Mouse (Mus musculus) left cerebral cortex, adult 9 months (tissue): ENCODE measurements around the gene Il17rb.

Experiments
- DNase-seq, 2 experiments: peaks; one replicate each; pipeline ENCODE4 v3.0.0; 2022; ENCODE audit warnings: low spot score in 2 of 2

The Il17rb gene

DNA sequence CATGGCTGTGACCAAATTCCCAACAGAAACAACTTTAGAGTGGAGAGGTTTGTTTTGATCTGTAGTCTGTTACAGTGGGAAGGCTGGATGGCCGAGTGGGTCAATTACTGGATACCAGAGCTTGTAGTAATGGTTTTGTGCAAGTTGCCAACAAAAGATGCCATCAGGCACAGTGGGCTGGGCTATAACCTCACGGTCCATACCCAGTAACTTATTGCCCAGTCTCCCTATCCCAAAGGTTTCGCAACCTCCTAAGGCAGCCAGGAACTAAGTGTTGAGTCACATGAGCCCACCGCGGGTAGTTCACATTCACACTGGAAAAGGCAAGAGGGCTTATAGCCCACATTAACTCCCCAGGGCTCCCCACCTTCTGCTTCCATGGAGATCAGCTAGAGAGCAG lies 8.0 kb upstream of the Il17rb start:
- no peak for DNase-seq

- no peak for DNase-seq
Measured at GRCm38 (mm10) chr14:30015008-30015407, 6.3 kb upstream of the Il17rb start.

DNA sequence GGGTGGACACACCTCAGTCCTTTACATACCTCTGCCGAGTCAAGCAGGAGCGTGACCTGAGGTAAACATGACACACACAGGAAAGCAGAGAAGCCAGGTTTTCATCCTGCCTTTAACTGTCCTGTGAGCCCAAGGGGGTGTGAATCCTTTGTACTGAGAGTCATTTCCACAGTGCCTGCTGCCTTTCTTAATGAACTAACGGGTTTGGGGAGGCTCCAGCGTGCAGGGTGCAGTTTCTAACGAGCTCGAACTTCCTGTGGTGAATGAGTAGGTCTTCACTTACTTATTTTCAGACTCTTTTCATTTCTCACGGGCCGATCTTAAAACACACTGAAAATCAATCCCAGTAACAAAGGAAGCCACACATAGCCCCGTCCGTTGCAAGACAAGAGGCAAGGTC lies 5.8 kb upstream of the Il17rb start:
- DNase-seq: no peak

DNA sequence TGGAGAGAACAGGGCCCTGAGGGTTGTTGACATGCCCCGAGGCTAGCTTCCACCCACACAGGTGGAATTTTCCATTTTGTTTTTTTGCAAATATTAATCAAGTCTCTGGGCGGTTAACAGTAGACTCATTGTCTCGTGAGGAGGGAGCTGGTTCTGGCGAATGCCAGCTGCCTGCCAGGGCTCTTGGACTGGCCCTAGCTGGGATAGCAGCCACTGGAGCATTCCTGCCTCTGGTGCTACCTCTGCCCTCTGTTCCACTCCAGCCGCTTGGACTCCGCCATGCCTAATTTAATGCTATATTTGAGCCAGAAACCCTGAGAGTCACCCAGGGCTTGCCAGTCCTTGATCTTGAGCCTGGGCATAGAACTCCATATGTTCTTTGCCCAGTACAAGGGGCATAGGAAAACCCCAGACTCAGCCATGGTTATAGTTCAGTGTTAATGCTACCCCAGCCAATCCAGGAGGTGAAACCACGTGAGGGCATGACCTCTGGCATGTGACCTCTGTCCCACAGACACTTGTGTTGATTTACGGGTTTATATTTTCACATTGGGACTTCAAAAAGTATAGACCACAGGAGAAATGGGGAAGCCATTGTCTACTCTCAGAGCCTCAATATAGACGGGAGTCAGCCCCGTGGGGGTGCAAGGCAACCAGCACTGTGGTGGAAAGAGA lies 3.3 kb upstream of the Il17rb start:
- no peak for DNase-seq

DNA sequence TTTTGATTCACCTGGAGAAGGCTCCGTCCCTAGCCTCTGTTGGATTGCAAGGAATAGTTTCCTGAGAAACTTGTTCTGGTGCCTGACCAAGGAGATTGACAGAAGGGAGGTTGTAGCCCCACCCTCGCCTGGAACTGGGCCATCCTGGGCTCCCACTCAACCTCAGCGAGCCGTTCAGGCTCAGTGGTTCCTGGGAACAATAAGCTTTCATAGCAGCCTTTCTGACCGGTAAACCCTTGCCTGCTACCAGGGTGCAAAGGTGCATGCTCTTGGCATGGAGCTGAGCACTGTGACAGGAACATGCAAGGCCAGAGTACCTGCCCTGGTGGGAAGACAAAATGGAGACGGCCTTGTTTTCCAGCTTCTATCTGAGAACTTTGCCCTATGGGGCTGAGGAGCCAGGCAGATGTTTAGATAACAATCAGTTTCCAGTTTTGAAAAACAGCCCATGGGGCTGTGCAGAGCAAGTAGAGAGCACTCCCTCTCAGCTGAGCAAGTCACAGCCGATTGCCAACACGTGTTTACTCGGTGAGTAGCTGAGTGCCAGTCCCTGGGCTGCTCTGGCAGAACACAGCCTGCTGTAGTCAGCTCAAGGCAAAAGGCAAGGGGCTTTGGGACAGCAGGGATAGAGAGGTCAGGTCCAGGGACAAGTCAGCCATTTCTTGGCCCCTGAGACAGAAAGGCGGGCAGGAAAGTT lies 1.3 kb upstream of the Il17rb start:
- DNase-seq: peak in 1 of 2 experiments; percentile 51

- DNase-seq: no peak
Measured at GRCm38 (mm10) chr14:29999475-29999811, 9.3 kb downstream of the Il17rb start.

DNA sequence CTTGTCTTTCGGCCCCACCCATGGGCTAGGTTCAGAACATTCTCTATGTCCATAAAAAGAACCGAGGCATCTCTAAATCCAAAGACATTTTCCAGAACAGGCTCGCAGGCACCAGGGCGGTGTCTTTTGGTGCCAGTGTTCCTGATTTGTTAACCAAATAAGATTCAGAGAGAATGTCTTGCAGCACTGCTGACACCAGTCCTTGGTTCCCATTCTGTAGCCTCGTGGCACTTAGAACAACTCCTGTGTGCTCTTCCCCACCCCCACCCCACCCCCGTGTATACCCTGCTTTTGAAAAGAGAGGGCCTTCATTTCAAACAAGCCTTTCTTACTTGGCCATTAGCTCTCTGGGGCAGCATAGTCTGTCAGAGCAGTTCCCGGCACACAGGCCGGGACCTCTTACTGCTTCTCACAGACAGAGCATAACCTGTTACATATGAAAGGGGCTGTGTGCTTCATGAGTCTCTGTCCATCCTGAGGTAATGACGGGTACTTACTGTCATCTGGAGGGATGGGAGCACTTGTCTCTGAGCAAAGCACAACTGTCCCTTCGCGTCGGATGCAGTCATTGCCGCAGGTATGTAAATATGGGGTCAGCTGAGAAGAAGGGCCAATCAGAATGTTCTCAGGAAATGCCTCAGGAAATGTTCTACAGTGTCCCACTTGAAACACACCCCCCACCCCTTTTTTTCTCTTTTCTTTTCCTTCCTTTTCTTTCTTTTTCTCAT lies 9.8 kb downstream of the Il17rb start:
- DNase-seq: peak in 1 of 2 experiments; percentile 20

GRCm38 (mm10) chr14:29997345-29997744 lies 11.4 kb downstream of the Il17rb start:
- no peak for DNase-seq

- DNase-seq: no peak
Measured at GRCm38 (mm10) chr14:29996000-29996751, 12.5 kb downstream of the Il17rb start.

GRCm38 (mm10) chr14:29994976-29995375 lies 13.7 kb downstream of the Il17rb start:
- DNase-seq: no peak

GRCm38 (mm10) chr14:29988337-29988736 lies 20.4 kb downstream of the Il17rb start:
- DNase-seq: no peak

DNA sequence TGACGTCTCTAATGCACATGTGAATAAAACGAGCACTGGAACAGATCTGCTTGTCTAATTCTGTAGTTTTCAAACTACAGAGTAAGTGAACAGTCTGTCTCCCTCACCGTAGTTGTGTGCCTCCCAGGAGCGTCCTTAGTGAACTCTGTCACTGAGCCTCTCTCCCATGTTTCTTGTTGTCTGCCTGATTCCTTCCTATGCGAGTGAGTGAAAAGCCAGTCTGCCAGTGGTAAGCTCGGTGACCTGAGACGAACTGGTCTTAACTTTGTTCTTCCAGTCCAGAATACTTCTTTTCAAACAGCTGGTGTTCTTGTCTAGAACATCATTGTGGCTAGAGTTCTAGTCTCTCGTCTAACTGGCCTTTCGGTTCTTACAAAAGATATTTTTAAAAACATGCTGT lies 21.0 kb downstream of the Il17rb start:
- no peak for DNase-seq

GRCm38 (mm10) chr14:29987276-29987675 lies 21.4 kb downstream of the Il17rb start:
- no peak for DNase-seq

DNA sequence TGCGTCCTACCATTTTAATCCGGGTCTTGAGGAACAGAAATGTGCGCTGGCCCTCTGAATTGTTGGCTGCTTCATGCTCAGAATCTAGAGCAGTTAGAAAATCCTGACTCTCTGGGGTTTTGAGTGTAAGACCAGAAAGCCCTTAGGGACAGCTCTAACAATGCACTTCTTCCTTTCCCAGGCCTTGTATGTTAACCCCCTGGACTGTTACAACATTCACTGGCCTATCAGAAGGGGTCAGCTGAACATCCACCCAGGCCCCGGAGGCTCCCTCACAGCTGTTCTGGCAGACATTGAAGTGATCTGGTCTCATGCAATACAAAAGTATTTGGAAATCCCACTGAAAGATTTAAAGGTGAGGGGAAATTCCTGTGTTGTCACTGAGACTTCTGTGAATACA lies 22.6 kb downstream of the Il17rb start:
- no peak for DNase-seq

DNA sequence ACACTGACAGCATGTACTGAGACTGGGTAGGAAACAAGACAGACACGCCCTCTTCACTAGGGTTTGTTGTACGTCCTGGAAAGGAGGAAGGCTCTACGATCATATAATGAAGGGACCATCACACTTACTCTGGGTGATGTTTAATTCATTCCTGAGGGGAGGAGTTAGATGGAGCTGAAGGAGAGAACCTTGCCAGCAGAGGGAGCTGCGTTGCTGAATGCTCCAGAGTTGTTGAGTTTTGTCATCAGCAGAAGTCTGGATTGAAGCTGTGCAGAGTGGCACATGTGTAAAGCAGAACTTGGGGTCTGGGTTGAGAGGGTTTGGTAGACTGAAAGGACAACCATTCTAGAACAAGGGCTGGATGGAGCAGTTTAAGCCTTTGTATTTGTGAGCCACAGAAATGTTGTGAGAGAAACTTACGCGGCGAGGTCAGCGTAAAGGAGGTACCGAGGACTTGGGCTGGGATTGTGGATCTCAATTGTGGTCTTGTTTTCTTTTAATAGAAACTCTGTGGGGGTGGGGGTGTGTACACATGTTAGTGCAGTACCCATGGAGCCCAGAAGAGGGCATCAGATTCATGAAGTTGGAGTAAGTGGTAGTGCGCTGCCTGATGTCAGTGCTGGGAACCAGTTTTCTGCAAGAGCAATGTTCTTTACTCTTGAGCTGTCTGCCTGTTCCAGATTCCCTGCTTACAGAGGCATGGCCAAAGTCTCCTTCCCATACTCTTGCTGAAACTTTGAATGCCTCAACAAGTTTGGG lies 28.1 kb downstream of the Il17rb start:
- DNase-seq: no peak

DNA sequence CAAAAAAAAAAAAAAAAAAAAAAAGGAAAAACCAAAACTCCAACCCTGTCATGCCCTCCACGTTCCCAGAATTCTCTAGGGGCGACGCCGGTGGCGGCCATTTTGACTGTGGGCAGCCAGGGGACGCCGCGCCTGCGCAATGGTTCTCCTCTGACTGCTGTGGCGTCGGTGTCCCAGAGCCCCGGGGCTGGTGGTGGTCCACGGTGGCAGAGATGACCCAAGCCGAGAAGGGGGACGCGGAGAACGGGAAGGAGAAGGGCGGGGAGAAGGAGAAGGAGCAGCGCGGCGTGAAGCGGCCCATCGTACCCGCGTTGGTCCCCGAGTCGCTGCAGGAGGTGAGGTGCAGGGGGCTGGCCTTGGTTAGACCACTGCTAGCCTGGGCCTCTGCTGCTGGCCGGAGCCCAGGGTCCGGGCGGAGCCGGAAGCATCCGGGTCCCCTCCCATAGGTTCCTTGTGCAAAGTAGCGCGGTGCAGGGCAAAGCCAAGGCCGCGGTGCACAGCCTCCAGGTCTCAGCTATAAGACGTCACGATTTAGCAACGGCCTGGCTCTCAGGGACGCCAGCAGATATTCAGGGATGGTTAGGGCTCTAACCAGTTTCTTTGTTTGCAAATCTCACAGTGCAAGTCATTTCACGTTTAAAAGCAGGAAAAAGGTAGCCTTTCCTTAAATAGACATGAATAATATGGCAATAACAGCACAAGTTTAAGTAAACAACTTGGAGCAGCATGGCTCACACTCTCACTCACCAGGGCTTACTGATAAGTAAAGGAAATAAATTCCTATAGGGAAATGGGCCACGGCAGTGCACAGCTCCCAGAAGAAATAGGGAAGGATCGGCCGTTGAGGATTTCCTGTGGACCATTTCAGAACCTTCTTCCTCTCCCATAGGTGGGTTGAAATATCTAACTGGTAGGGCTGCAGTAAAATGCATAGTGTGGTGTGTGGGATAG lies 30.2 kb downstream of the Il17rb start, which contains the start of gene Actr8:
Gene Actr8, plus strand, starts transcription at position 84 of the 951 bp plus-strand sequence.
- DNase-seq: peak; percentile 46 to 90

GRCm38 (mm10) chr14:29976927-29977326 lies 31.8 kb downstream of the Il17rb start:
- no peak for DNase-seq

GRCm38 (mm10) chr14:29971993-29972392 lies 36.7 kb downstream of the Il17rb start:
- DNase-seq: no peak

- DNase-seq: no peak
Measured at GRCm38 (mm10) chr14:29971446-29971845, 37.2 kb downstream of the Il17rb start.
